Comparison of ENCODE assay signal across 9 mouse cellular contexts in genomic region chr14:73266166-73266565, GRCm38 (mm10). TPM values are rescaled to one million over a fixed set of nuclear protein-coding genes. Genes with fewer than 3 reads are reported as not detected.
DNase-seq lines count a peak whose midpoint lies in the region; ATAC-seq and TF ChIP-seq lines count a peak whose summit lies in the region.
"Had no signal": no experiment of that assay in that cellular context is flagged by ENCODE, and none has a peak within 500 bp of the region (broad histone marks: within the 10 kb centered on the region; RNA-seq: fewer than 3 reads in every experiment).

No protein-coding gene starts in this region.

- H3K4me2 ChIP-seq in forebrain, embryonic 16.5 days (ENCODE audit: low read length), result no peak overlapping the region

- no peaks in the 10 kb centered on the region for H3K36me3 ChIP-seq in ES-Bruce4 (ENCODE audit: control insufficient read depth, insufficient read depth, low read length, poor library complexity, severe bottlenecking)
- H3K36me3 ChIP-seq in forebrain, embryonic 16.5 days (ENCODE audit: control insufficient read depth, insufficient read depth), result peaks cover 10% of the 10 kb centered on the region

- no peak for TF ChIP-seq POLR2A in ES-Bruce4 (IDR thresholded peaks at IDR 0.05; ENCODE audit: insufficient read depth, low read length)

- TF ChIP-seq EP300 in ES-Bruce4 (IDR thresholded peaks at IDR 0.05; ENCODE audit: insufficient read depth, low read depth, low read length), result no peak

- DNase-seq in left cerebral cortex, postnatal 4 days, result peak; percentile 12
- DNase-seq in left cerebral cortex, postnatal 36 days (ENCODE audit: low spot score in 2 of 2), result no peak
- DNase-seq in T-cell, adult 2 months (ENCODE audit: low spot score), result peak; percentile 37
- peak; percentile 22 to 65 for DNase-seq in spleen, postnatal 10 days (ENCODE audit: low spot score in 2 of 2)
- DNase-seq in right cerebral cortex, postnatal 4 days, result no peak
- DNase-seq: heart, adult 18-20 months; right cerebral cortex, adult 18-20 months had no signal

- no peak overlapping the region for H3K9ac ChIP-seq in ES-Bruce4 (ENCODE audit: low read depth, poor library complexity, severe bottlenecking)
- no peak overlapping the region for H3K9ac ChIP-seq in forebrain, embryonic 16.5 days (replicated peaks; ENCODE audit: low read depth, low read length)

- ATAC-seq in forebrain, embryonic 16.5 days, result no peak

- no peak overlapping the region for H3K4me3 ChIP-seq in ES-Bruce4 (ENCODE audit: low read depth, low read length)
- H3K4me3 ChIP-seq in forebrain, embryonic 16.5 days (replicated peaks; ENCODE audit: low read length), result no peak overlapping the region

- intact Hi-C loops in left cerebral cortex, postnatal 4 days (cut with DNase I), result loop anchor here (5.0 kb wide), 1 partner anchor 144 kb away; the partner anchor contains the start of gene Rcbtb2
- intact Hi-C loops in left cerebral cortex, postnatal 36 days (cut with DNase I), result no loop called here

- H3K9me3 ChIP-seq in ES-Bruce4 (replicated peaks; ENCODE audit: control insufficient read depth, insufficient read depth, low read length, poor library complexity, severe bottlenecking), result no peaks in the 10 kb centered on the region
- H3K9me3 ChIP-seq in forebrain, embryonic 16.5 days (ENCODE audit: control insufficient read depth, low read length), result peaks cover 2% of the 10 kb centered on the region; the same call in 1 of the 2 replicates

- no peaks in the 10 kb centered on the region for H3K27me3 ChIP-seq in ES-Bruce4 (ENCODE audit: control insufficient read depth, insufficient read depth, low read length, poor library complexity, severe bottlenecking)
- no peaks in the 10 kb centered on the region for H3K27me3 ChIP-seq in forebrain, embryonic 16.5 days (replicated peaks; ENCODE audit: control insufficient read depth, insufficient read depth, low read length)

- WGBS in forebrain, embryonic 16.5 days, result 85% methylated on average over 3 of the region's 3 CpGs

- peak; percentile 49 for TF ChIP-seq CTCF in ES-Bruce4 (IDR thresholded peaks at IDR 0.05; ENCODE audit: low read depth, low read length)

- H3K27ac ChIP-seq in ES-Bruce4 (ENCODE audit: insufficient read depth, low read length), result no peak overlapping the region
- no peak overlapping the region for H3K27ac ChIP-seq in forebrain, embryonic 16.5 days (ENCODE audit: low read length)

- H3K4me1 ChIP-seq in ES-Bruce4 (ENCODE audit: control insufficient read depth, insufficient read depth, low read length), result no peaks in the 10 kb centered on the region
- H3K4me1 ChIP-seq in forebrain, embryonic 16.5 days (replicated peaks; ENCODE audit: control insufficient read depth, insufficient read depth, low read length), result no peaks in the 10 kb centered on the region

RNA-seq across cellular contexts. Expression of gene Lpar6, which starts 28.5 kb away (rescaled TPM):
- total RNA-seq in left cerebral cortex, postnatal 4 days (2021), result 1 to 10 TPM; 1.2 to 1.4 TPM
- 1 to 10 TPM; 1.3 to 1.6 TPM for total RNA-seq in left cerebral cortex, postnatal 36 days (2021)
- polyA plus RNA-seq in ES-Bruce4 (2011; ENCODE audit: insufficient read depth, insufficient read length, low read depth, missing spikeins), result 12.9 TPM in 2 replicates
- polyA plus RNA-seq in forebrain, embryonic 16.5 days (2015; fragmentation: Nextera tagmentation; extraction: Ambion mirVana), result 3.9 and 5.0 TPM in 2 replicates

RNA-seq across cellular contexts. Expression of gene Rb1, which starts 59.5 kb away (rescaled TPM):
- total RNA-seq in left cerebral cortex, postnatal 4 days (2021), result 10 to 100 TPM; 45.8 to 49.0 TPM
- total RNA-seq in left cerebral cortex, postnatal 36 days (2021), result 10 to 100 TPM; 27.4 to 33.2 TPM
- 47.2 and 51.3 TPM in 2 replicates for polyA plus RNA-seq in ES-Bruce4 (2011; ENCODE audit: insufficient read depth, insufficient read length, low read depth, missing spikeins)
- 15.8 and 22.7 TPM in 2 replicates for polyA plus RNA-seq in forebrain, embryonic 16.5 days (2015; fragmentation: Nextera tagmentation; extraction: Ambion mirVana)

Comparison
In these comparisons a context has a peak if more than half of its experiments do, and no peak if none do; other contexts are left out.
1. DNase-seq: peak in left cerebral cortex, postnatal 4 days (single experiment), T-cell, adult 2 months (single experiment) and spleen, postnatal 10 days (2 of 2); none in left cerebral cortex, postnatal 36 days (0 of 2) and right cerebral cortex, postnatal 4 days (single experiment).